ENCODE assay signal across 8 mouse cellular contexts in genomic region chr9:70541584-70541983, GRCm38 (mm10). TPM values are rescaled to one million over a fixed set of nuclear protein-coding genes. Genes with fewer than 3 reads are reported as not detected.
DNase-seq lines count a peak whose midpoint lies in the region; ATAC-seq and TF ChIP-seq lines count a peak whose summit lies in the region.

No protein-coding gene starts in this region.

- peak overlapping the region; percentile 96 for H3K4me2 ChIP-seq in heart, postnatal 0 days (ENCODE audit: low read depth, low read length)

- TF ChIP-seq EP300 in heart, postnatal 0 days (IDR thresholded peaks at IDR 0.05; ENCODE audit: low read depth), result no peak

- no peak for TF ChIP-seq CTCF in G1E (IDR thresholded peaks at IDR 0.05; ENCODE audit: low read depth, low read length)
- TF ChIP-seq CTCF in heart, postnatal 0 days (IDR thresholded peaks at IDR 0.05; ENCODE audit: low read depth), result no peak

- H3K4me1 ChIP-seq in heart, embryonic 10.5 days, result peaks cover 16% of the 10 kb centered on the region
- peaks cover 16% of the 10 kb centered on the region for H3K4me1 ChIP-seq in G1E (ENCODE audit: insufficient read depth, low read depth, low read length)
- peaks cover 7% of the 10 kb centered on the region; the same call in 1 of the 2 replicates for H3K4me1 ChIP-seq in heart, postnatal 0 days (ENCODE audit: control insufficient read depth, insufficient read depth)

- no peak for DNase-seq in heart, embryonic 10.5 days (ENCODE audit: low spot score)
- no peak for DNase-seq in heart, postnatal 14 days
- DNase-seq in G1E (ENCODE audit: low spot score), result no peak
- no peak for DNase-seq in heart, postnatal 0 days (ENCODE audit: low spot score)
- no peak for DNase-seq in ovary, postnatal 36 days (ENCODE audit: low spot score)
- DNase-seq in adrenal gland, adult 8-10 months, result no peak

- no peaks in the 10 kb centered on the region for H3K36me3 ChIP-seq in heart, embryonic 10.5 days
- peaks cover 3% of the 10 kb centered on the region for H3K36me3 ChIP-seq in G1E (replicated peaks)
- no peaks in the 10 kb centered on the region; the same call in 1 of the 2 replicates for H3K36me3 ChIP-seq in heart, postnatal 0 days (replicated peaks; ENCODE audit: control insufficient read depth, insufficient read depth, low read length)
- H3K36me3 ChIP-seq in macrophage (ENCODE audit: inconsistent target), result no peaks in the 10 kb centered on the region

- no peaks in the 10 kb centered on the region for H3K9me3 ChIP-seq in heart, embryonic 10.5 days
- no peaks in the 10 kb centered on the region for H3K9me3 ChIP-seq in G1E (replicated peaks)
- H3K9me3 ChIP-seq in heart, postnatal 0 days (replicated peaks; ENCODE audit: control insufficient read depth, low read length), result no peaks in the 10 kb centered on the region

- peak overlapping the region; percentile 84 for H3K4me3 ChIP-seq in heart, embryonic 10.5 days
- H3K4me3 ChIP-seq in G1E (ENCODE audit: low read depth, low read length) (peak overlapping the region; percentile 99; the same call in 1 of the 2 replicates), macrophage (ENCODE audit: inconsistent target) (peak overlapping the region; percentile 82)
- H3K4me3 ChIP-seq in heart, postnatal 0 days (ENCODE audit: low read depth, low read length), result peak overlapping the region; percentile 92

- 11% methylated on average over 6 of the region's 6 CpGs for WGBS in heart, embryonic 10.5 days
- WGBS in heart, postnatal 0 days, result 13% methylated on average over 6 of the region's 6 CpGs
- 35% methylated on average over 5 of the region's 6 CpGs for WGBS in macrophage (ENCODE audit: missing documents)

- intact Hi-C loops in heart, postnatal 14 days (cut with DNase I), result no loop called here

- ATAC-seq in G1E (ENCODE audit: extremely low read depth, insufficient number of reproducible peaks, low FRiP score, poor library complexity, severe bottlenecking), result no peak
- no peak for ATAC-seq in heart, postnatal 0 days (ENCODE audit: insufficient read depth, low read depth)
- no peak for ATAC-seq in erythroid progenitor cell, adult 5-6 weeks (replicated peaks; ENCODE audit: low FRiP score, poor library complexity, severe bottlenecking)

- H3K27me3 ChIP-seq in heart, embryonic 10.5 days (ENCODE audit: insufficient read depth, poor library complexity, severe bottlenecking), result no peaks in the 10 kb centered on the region
- no peaks in the 10 kb centered on the region for H3K27me3 ChIP-seq in G1E (ENCODE audit: insufficient read depth, low read length)
- no peaks in the 10 kb centered on the region for H3K27me3 ChIP-seq in heart, postnatal 0 days (ENCODE audit: control insufficient read depth, insufficient read depth, low read length)

- H3K79me2 ChIP-seq in macrophage (ENCODE audit: inconsistent target), result peaks cover 33% of the 10 kb centered on the region

- H3K27ac ChIP-seq in heart, embryonic 10.5 days, result peak overlapping the region; percentile 98
- no peak overlapping the region for H3K27ac ChIP-seq in heart, postnatal 0 days (ENCODE audit: low read depth)
- no peak overlapping the region for H3K27ac ChIP-seq in macrophage

- H3K9ac ChIP-seq in heart, postnatal 0 days (replicated peaks; ENCODE audit: low read depth, low read length), result peak overlapping the region; percentile 92; the same call in 1 of the 2 replicates

RNA-seq across cellular contexts. Expression of gene Sltm, which starts 1.0 kb away (rescaled TPM):
- 37.5 and 55.3 TPM in 2 replicates for polyA plus RNA-seq in heart, embryonic 10.5 days (2016; fragmentation: Nextera tagmentation; extraction: Ambion mirVana)
- total RNA-seq in heart, postnatal 14 days (2021), result 10 to 100 TPM; 27.1 to 30.8 TPM
- total RNA-seq in G1E (2014; fragmentation: Nextera tagmentation) (125 and 144 TPM in 2 replicates), G1E (2017) (62.9 and 73.9 TPM in 2 replicates)
- polyA plus RNA-seq in G1E (2012) (9.7 and 12.2 TPM in 2 replicates), macrophage (2018) (26.1 to 48.6 TPM (median 27.2 TPM) in 3 replicates)
- total RNA-seq in heart, postnatal 0 days (2014; rRNA removed; ENCODE audit: low replicate concordance), result 19.0 and 23.0 TPM in 2 replicates
- 23.9 and 24.2 TPM in 2 replicates for polyA plus RNA-seq in heart, postnatal 0 days (2015; fragmentation: Nextera tagmentation; extraction: Ambion mirVana)
- total RNA-seq in macrophage (2018; cell fraction: chromatin; rRNA removed), result 100 to 1,000 TPM; 127 to 323 (median 239) TPM
- total RNA-seq in macrophage (2018; cell fraction: cytosol; rRNA removed), result 10 to 100 TPM; 16.5 to 32.7 (median 20.9) TPM
- 100 to 1,000 TPM in 17 of 26 experiments, 10 to 100 TPM in 9; 58.8 to 210 (median 123) TPM for total RNA-seq in macrophage (2018; cell fraction: nucleus; rRNA removed)
- 10 to 100 TPM; 25.6 to 66.3 (median 38.4) TPM for total RNA-seq in adrenal gland, adult 8-10 months (2022)
- total RNA-seq in erythroid progenitor cell, adult 5-6 weeks (2015; ENCODE audit: low replicate concordance), result 44.3 and 69.6 TPM in 2 replicates
- 62.0 and 82.7 TPM in 2 replicates for total RNA-seq in erythroid progenitor cell, adult 5-6 weeks (2017; ENCODE audit: low replicate concordance)

RNA-seq across cellular contexts. Expression of gene Rnf111, which starts 38.1 kb away (rescaled TPM):
- 25.5 and 31.7 TPM in 2 replicates for polyA plus RNA-seq in heart, embryonic 10.5 days (2016; fragmentation: Nextera tagmentation; extraction: Ambion mirVana)
- 10 to 100 TPM; 27.5 to 27.8 TPM for total RNA-seq in heart, postnatal 14 days (2021)
- total RNA-seq in G1E (2014; fragmentation: Nextera tagmentation), result 76.5 and 83.3 TPM in 2 replicates
- 30.6 and 39.4 TPM in 2 replicates for total RNA-seq in G1E (2017)
- polyA plus RNA-seq in G1E (2012), result 7.2 and 7.3 TPM in 2 replicates
- total RNA-seq in heart, postnatal 0 days (2014; rRNA removed; ENCODE audit: low replicate concordance), result 26.8 and 39.7 TPM in 2 replicates
- 11.0 and 12.0 TPM in 2 replicates for polyA plus RNA-seq in heart, postnatal 0 days (2015; fragmentation: Nextera tagmentation; extraction: Ambion mirVana)
- 100 to 1,000 TPM; 186 to 315 (median 261) TPM for total RNA-seq in macrophage (2018; cell fraction: chromatin; rRNA removed)
- total RNA-seq in macrophage (2018; cell fraction: cytosol; rRNA removed), result 10 to 100 TPM; 33.3 to 57.1 (median 47.5) TPM
- 100 to 1,000 TPM; 108 to 232 (median 152) TPM for total RNA-seq in macrophage (2018; cell fraction: nucleus; rRNA removed)
- polyA plus RNA-seq in macrophage (2018), result 26.9 to 36.9 TPM (median 33.3 TPM) in 3 replicates
- 10 to 100 TPM; 33.2 to 51.8 (median 38.6) TPM for total RNA-seq in adrenal gland, adult 8-10 months (2022)
- total RNA-seq in erythroid progenitor cell, adult 5-6 weeks (2015; ENCODE audit: low replicate concordance), result 46.1 and 61.6 TPM in 2 replicates
- total RNA-seq in erythroid progenitor cell, adult 5-6 weeks (2017; ENCODE audit: low replicate concordance), result 24.9 and 31.6 TPM in 2 replicates
